Mouse (Mus musculus) lung, embryonic 15.5 days (tissue): ENCODE measurements around the gene Themis3. TPM values are rescaled to one million over a fixed set of nuclear protein-coding genes. Genes with fewer than 3 reads are reported as not detected.

Source experiments
- ATAC-seq: fragments of 200-750 bp; cut with Nextera tagmentation; 2 replicates; pipeline ENCODE4 v1.8.0; 2017; ENCODE audit warnings: moderate number of reproducible peaks, borderline replicate concordance; ENCODE audit not compliant: low FRiP score, low TSS enrichment; ENCODE audit errors: extremely low read depth
- H3K27ac ChIP-seq: fragments of 300-500 bp; sonication (generic); 2 replicates; pipeline ENCODE4 v1.5.1; 2015; ENCODE audit warnings: moderate library complexity, mild to moderate bottlenecking, inconsistent platforms
- H3K27me3 ChIP-seq: fragments of 300-500 bp; sonication (generic); 2 replicates; pipeline ENCODE4 v1.6.1; 2015; ENCODE audit warnings: inconsistent platforms
- H3K36me3 ChIP-seq: fragments of 300-500 bp; sonication (generic); 2 replicates; pipeline ENCODE4 v1.6.1; 2015; ENCODE audit warnings: inconsistent platforms
- H3K4me1 ChIP-seq: fragments of 300-500 bp; sonication (generic); 2 replicates; pipeline ENCODE4 v1.6.1; 2015; ENCODE audit warnings: inconsistent platforms
- H3K4me2 ChIP-seq: fragments of 300-500 bp; sonication (generic); 2 replicates; pipeline ENCODE4 v1.6.1; 2015; ENCODE audit warnings: inconsistent platforms, mild to moderate bottlenecking, moderate library complexity
- H3K4me3 ChIP-seq: fragments of 300-500 bp; sonication (generic); 2 replicates; pipeline ENCODE4 v1.5.1; 2015; ENCODE audit warnings: mild to moderate bottlenecking, inconsistent platforms
- H3K9ac ChIP-seq: fragments of 300-500 bp; sonication (generic); 2 replicates; pipeline ENCODE4 v1.6.1; 2015; ENCODE audit warnings: inconsistent platforms
- H3K9me3 ChIP-seq: fragments of 300-500 bp; sonication (generic); 2 replicates; pipeline ENCODE4 v1.6.1; 2016; ENCODE audit warnings: inconsistent platforms
- WGBS: fragments of 180-500 bp; shearing (Covaris S2); methylation state at CpG from one replicate; pipeline ENCODE4 v1.1.7; 2015; 5-methylcytosine and 5-hydroxymethylcytosine counted together
- polyA plus RNA-seq: library from polyadenylated mRNA; unstranded; fragments of >200 nt; fragmentation: Nextera tagmentation; extraction: Ambion mirVana; gene quantifications from 2 replicates; pipeline ENCODE4 v1.2.1, GENCODE M21; 2015

The Themis3 gene
- 0.40 and 0.60 TPM in 2 replicates for polyA plus RNA-seq

DNA sequence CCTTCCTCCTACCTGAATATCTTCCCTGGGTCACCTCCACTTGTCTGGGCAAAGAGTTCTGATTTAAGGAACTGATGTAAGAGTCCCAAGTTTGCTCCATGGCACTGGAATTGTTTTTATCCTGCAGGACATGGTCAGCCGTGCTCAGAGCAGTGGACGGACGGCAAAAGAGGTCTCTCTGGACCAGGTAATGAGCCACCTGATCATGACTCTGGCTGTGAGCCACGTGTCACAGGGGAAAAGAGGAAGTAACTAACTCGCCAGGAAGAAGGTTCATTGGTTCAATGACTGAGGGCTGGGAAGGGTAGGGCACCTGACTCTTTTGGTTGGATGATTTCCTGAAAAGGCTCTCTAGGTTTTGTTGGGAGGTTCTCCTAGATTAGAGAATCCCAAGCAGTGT lies at the start of gene Themis3:
TSS of gene Themis3 (minus strand) at position 187 of the 400 bp plus-strand sequence.
- Histone ChIP-seq H3K9ac (no peak within 1 kb of the TSS), H3K4me2 (no peak within 1 kb of the TSS), H3K27me3 (no peaks in the 10 kb centered on the region), H3K9me3 (no peaks in the 10 kb centered on the region), H3K27ac (no peak within 1 kb of the TSS), H3K4me1 (no peaks in the 10 kb centered on the region), H3K36me3 (no peaks in the 10 kb centered on the region), H3K4me3 (no peak within 1 kb of the TSS)
- 62% methylated on average over 5 of the region's 5 CpGs for WGBS
- ATAC-seq = no peak

- 66% methylated on average over 7 of the region's 7 CpGs for WGBS
- 0 out of 2 replicates have a peak, but pooled peaks have one; percentile 62 for ATAC-seq
- no peaks in the 10 kb centered on the region for H3K9me3 ChIP-seq
- H3K4me3 ChIP-seq = no peak overlapping the region
- H3K27me3 ChIP-seq = no peaks in the 10 kb centered on the region
- no peaks in the 10 kb centered on the region for H3K4me1 ChIP-seq
- no peak overlapping the region for H3K4me2 ChIP-seq
- H3K27ac ChIP-seq = no peak overlapping the region
- no peak overlapping the region for H3K9ac ChIP-seq
- no peaks in the 10 kb centered on the region for H3K36me3 ChIP-seq
Observed at GRCm38 (mm10) chr17:66637951-66638722, 43.7 kb upstream of the Themis3 start.

GRCm38 (mm10) chr17:66619996-66620656 lies 25.7 kb upstream of the Themis3 start:
- no peak for ATAC-seq
- Histone ChIP-seq H3K4me1 (no peaks in the 10 kb centered on the region), H3K4me3 (no peak overlapping the region), H3K9ac (no peak overlapping the region), H3K27me3 (no peaks in the 10 kb centered on the region), H3K9me3 (no peaks in the 10 kb centered on the region), H3K27ac (no peak overlapping the region), H3K4me2 (no peak overlapping the region), H3K36me3 (no peaks in the 10 kb centered on the region)
- 68% methylated on average over 13 of the region's 13 CpGs for WGBS

GRCm38 (mm10) chr17:66619255-66619826 lies 24.9 kb upstream of the Themis3 start:
- no peaks in the 10 kb centered on the region for H3K9me3 ChIP-seq
- WGBS = 80% methylated on average over 3 of the region's 3 CpGs
- H3K4me3 ChIP-seq = no peak overlapping the region
- H3K4me1 ChIP-seq = no peaks in the 10 kb centered on the region
- no peaks in the 10 kb centered on the region for H3K27me3 ChIP-seq
- H3K9ac ChIP-seq = no peak overlapping the region
- no peaks in the 10 kb centered on the region for H3K36me3 ChIP-seq
- no peak for ATAC-seq
- H3K27ac ChIP-seq = no peak overlapping the region
- no peak overlapping the region for H3K4me2 ChIP-seq

DNA sequence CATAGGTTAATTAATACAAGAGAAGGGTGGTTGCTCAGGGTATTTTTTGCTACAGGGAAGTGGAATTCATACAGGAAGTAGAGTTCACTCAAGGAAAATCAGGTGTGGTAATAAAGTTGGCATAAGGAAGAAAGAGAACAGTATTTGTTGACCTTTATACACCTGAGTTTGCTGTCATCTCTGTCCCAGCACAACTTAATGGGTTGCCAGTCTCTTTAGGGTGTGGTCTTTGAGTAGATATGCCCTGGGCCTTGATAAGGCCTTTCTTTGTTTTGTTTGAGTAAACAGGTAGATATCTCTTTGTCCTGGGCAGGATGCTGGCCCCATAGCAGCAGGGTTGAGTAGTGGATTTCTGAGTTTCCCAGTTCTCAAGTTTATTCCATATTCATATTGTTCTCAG lies 15.6 kb upstream of the Themis3 start:
- H3K36me3 ChIP-seq = no peaks in the 10 kb centered on the region
- H3K9ac ChIP-seq = no peak overlapping the region
- no peaks in the 10 kb centered on the region for H3K4me1 ChIP-seq
- H3K4me2 ChIP-seq = no peak overlapping the region
- no peaks in the 10 kb centered on the region for H3K9me3 ChIP-seq
- H3K27ac ChIP-seq = no peak overlapping the region
- ATAC-seq = no peak
- H3K27me3 ChIP-seq = no peaks in the 10 kb centered on the region
- H3K4me3 ChIP-seq = no peak overlapping the region

- H3K4me1 ChIP-seq = no peaks in the 10 kb centered on the region
- WGBS = 67% methylated on average over 5 of the region's 5 CpGs
- no peaks in the 10 kb centered on the region for H3K36me3 ChIP-seq
- H3K9ac ChIP-seq = no peak overlapping the region
- H3K9me3 ChIP-seq = no peaks in the 10 kb centered on the region
- H3K4me2 ChIP-seq = no peak overlapping the region
- ATAC-seq = no peak
- no peak overlapping the region for H3K4me3 ChIP-seq
- no peak overlapping the region for H3K27ac ChIP-seq
- H3K27me3 ChIP-seq = no peaks in the 10 kb centered on the region
Observed at GRCm38 (mm10) chr17:66604931-66605330, 10.5 kb upstream of the Themis3 start.

- Histone ChIP-seq H3K36me3 (no peaks in the 10 kb centered on the region), H3K9ac (no peak overlapping the region), H3K4me2 (no peak overlapping the region), H3K27ac (no peak overlapping the region), H3K9me3 (no peaks in the 10 kb centered on the region), H3K27me3 (no peaks in the 10 kb centered on the region), H3K4me1 (no peaks in the 10 kb centered on the region), H3K4me3 (no peak overlapping the region)
- WGBS = 81% methylated on average over 2 of the region's 2 CpGs
- no peak for ATAC-seq
Observed at GRCm38 (mm10) chr17:66601171-66601570, 6.8 kb upstream of the Themis3 start.

DNA sequence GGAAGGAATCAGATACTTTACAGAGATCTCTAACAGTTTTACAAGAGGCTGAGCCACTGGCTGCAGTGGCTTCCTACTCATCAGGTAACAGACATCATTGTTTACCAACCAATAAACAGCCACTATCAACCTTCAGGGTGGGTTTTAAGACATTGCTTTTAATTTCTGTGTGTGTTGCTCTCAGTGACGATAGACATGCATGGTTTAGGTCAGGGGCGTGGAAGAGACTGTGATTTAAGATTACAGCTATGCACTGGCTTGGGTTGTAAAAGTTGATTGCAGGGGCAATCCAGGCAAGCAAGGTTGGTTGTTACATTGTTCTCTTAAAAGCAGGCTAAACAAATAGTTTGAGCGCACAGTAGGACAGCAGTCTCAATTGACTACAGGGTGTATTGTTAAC lies 1.4 kb upstream of the Themis3 start:
- Histone ChIP-seq H3K9ac (no peak overlapping the region), H3K27ac (no peak overlapping the region), H3K9me3 (no peaks in the 10 kb centered on the region), H3K36me3 (no peaks in the 10 kb centered on the region), H3K4me3 (no peak overlapping the region), H3K27me3 (no peaks in the 10 kb centered on the region), H3K4me2 (no peak overlapping the region), H3K4me1 (no peaks in the 10 kb centered on the region)
- WGBS = 69% methylated on average over 3 of the region's 3 CpGs
- ATAC-seq = no peak

DNA sequence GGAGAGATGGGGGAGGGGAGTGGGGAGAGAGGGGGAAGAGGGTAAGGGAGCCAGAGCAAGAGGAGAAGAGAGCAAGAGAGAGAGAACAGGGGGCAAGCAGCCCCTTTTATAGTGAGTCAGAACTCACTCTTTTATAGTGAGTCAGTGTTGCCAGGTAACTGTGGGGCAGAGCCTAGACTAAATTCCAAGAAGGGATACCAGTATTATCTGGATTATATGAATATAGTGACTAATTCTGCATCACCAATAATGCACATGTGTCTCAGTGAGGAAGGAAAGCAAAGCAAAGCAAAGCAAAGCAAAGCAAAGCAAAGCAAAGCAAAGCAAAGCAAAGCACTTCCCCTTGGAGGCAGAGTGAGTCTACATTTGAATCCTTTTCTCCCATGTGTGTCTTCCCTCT lies 835 bp upstream of the Themis3 start:
- H3K4me2 ChIP-seq = no peak overlapping the region
- ATAC-seq = no peak
- no peaks in the 10 kb centered on the region for H3K27me3 ChIP-seq
- no peak overlapping the region for H3K4me3 ChIP-seq
- no peak overlapping the region for H3K9ac ChIP-seq
- no peaks in the 10 kb centered on the region for H3K36me3 ChIP-seq
- no peaks in the 10 kb centered on the region for H3K9me3 ChIP-seq
- no peak overlapping the region for H3K27ac ChIP-seq
- H3K4me1 ChIP-seq = no peaks in the 10 kb centered on the region

DNA sequence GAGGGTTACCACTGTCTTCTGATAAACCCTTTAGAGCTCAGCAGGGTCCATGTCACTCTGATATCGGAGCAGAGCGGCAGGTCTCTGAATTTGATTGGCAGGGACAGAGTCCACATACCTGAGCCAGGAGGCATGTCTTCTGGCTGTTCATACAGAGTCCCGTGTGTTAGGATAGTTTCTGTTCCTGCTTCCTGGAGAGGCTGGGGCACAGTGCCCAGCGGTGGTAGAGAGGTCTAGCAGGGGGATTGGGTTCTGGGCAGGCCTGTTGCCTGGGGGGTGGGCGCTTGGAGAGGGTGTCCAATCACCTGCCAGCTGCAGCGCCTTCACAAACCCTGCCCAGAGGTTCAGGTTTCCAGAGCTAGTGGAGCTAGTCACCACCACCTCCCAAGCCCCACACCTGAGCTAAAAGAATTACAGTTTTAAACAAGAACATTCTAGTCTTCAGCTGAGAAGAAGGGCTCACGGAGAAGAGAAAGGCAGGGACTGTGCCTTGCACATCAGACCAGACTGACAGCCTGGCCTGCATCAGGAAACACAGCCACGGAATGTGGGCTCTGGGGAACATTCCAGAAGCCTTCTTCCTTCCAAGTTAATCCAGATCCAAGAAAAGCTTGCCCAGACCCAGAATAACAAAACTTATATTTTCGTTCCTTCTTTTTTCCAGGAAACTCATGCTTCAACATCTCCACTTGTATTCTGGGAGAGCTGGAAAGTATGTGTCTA lies 3.9 kb downstream of the Themis3 start:
- 49% methylated on average over 9 of the region's 9 CpGs for whole genome bisulfite sequencing
- Histone ChIP-seq H3K27me3 (no peaks in the 10 kb centered on the region), H3K9ac (no peak overlapping the region), H3K36me3 (no peaks in the 10 kb centered on the region), H3K4me2 (peak overlapping the region; percentile 41), H3K4me3 (no peak overlapping the region; the same call in 1 of the 2 replicates), H3K27ac (peak overlapping the region; percentile 58), H3K4me1 (peaks cover 3% of the 10 kb centered on the region; the same call in 1 of the 2 replicates), H3K9me3 (no peaks in the 10 kb centered on the region)
- peak; percentile 83 for ATAC-seq

GRCm38 (mm10) chr17:66589864-66590263 lies 4.6 kb downstream of the Themis3 start:
- no peaks in the 10 kb centered on the region for H3K9me3 ChIP-seq
- 64% methylated on average over 8 of the region's 8 CpGs for WGBS
- no peak for ATAC-seq
- peak overlapping the region; percentile 41 for H3K4me2 ChIP-seq
- H3K27ac ChIP-seq = peak overlapping the region; percentile 58; the same call in 1 of the 2 replicates
- no peak overlapping the region; the same call in 1 of the 2 replicates for H3K4me3 ChIP-seq
- H3K27me3 ChIP-seq = no peaks in the 10 kb centered on the region
- H3K36me3 ChIP-seq = no peaks in the 10 kb centered on the region
- H3K4me1 ChIP-seq = peaks cover 3% of the 10 kb centered on the region; the same call in 1 of the 2 replicates
- H3K9ac ChIP-seq = no peak overlapping the region
